Mouse (Mus musculus) ES-Bruce4 (cell line): ENCODE results near the gene Fbxo42.

Experiments
- CTCF ChIP-seq: IDR thresholded peaks from one replicate; pipeline ENCODE4 v1.8.1; 2011; ENCODE audit warnings: low read depth, low read length
- EP300 ChIP-seq: IDR thresholded peaks from 2 replicates; pipeline ENCODE4 v1.6.1; 2011; ENCODE audit warnings: low read depth, low read length; ENCODE audit not compliant: insufficient read depth

GRCm38 (mm10) chr4:141101855-141102254 lies 45.9 kb upstream of the Fbxo42 start:
- TF ChIP-seq CTCF, result peak; percentile 48
- TF ChIP-seq EP300, result no peak
